Mouse (Mus musculus) hindbrain, embryonic 12.5 days (tissue): ENCODE data around the gene Gm20388. TPM values are rescaled to one million over a fixed set of nuclear protein-coding genes. Genes with fewer than 3 reads are reported as not detected.

Experiments used
- ATAC-seq: fragments of 200-750 bp; cut with Nextera tagmentation; 2 replicates; pipeline ENCODE4 v1.8.0; 2017; ENCODE audit warnings: moderate TSS enrichment; ENCODE audit not compliant: low FRiP score
- H3K27ac ChIP-seq: fragments of 300-500 bp; sonication (generic); 2 replicates; pipeline ENCODE4 v1.5.1; 2016; ENCODE audit warnings: mild to moderate bottlenecking
- H3K27me3 ChIP-seq: fragments of 300-500 bp; sonication (generic); 2 replicates; pipeline ENCODE4 v1.6.1; 2016; ENCODE audit warnings: mild to moderate bottlenecking
- H3K36me3 ChIP-seq: fragments of 300-500 bp; sonication (generic); 2 replicates; pipeline ENCODE4 v1.6.1; 2016; ENCODE audit warnings: mild to moderate bottlenecking
- H3K4me1 ChIP-seq: fragments of 300-500 bp; sonication (generic); 2 replicates; pipeline ENCODE4 v1.6.1; 2016
- H3K4me2 ChIP-seq: fragments of 300-500 bp; sonication (generic); replicated peaks from 2 replicates; pipeline ENCODE4 v1.6.1; 2016; ENCODE audit warnings: mild to moderate bottlenecking
- H3K4me3 ChIP-seq: fragments of 300-500 bp; sonication (generic); 2 replicates; pipeline ENCODE4 v1.5.1; 2016; ENCODE audit warnings: mild to moderate bottlenecking
- H3K9ac ChIP-seq: fragments of 300-500 bp; sonication (generic); 2 replicates; pipeline ENCODE4 v1.6.1; 2016; ENCODE audit warnings: mild to moderate bottlenecking, moderate library complexity
- H3K9me3 ChIP-seq: fragments of 300-500 bp; sonication (generic); replicated peaks from 2 replicates; pipeline ENCODE4 v1.6.1; 2016; ENCODE audit warnings: mild to moderate bottlenecking
- WGBS: fragments of 180-500 bp; shearing (Covaris S2); methylation state at CpG from one replicate; pipeline ENCODE4 v1.1.7; 2016; 5-methylcytosine and 5-hydroxymethylcytosine counted together
- polyA plus RNA-seq: library from polyadenylated mRNA; unstranded; fragments of >200 nt; fragmentation: Nextera tagmentation; extraction: Ambion mirVana; gene quantifications from 2 replicates; pipeline ENCODE4 v1.2.1, GENCODE M21; 2016

Gm20388 gene
- polyA plus RNA-seq, 1 experiment from 2014 or later: not detected

DNA sequence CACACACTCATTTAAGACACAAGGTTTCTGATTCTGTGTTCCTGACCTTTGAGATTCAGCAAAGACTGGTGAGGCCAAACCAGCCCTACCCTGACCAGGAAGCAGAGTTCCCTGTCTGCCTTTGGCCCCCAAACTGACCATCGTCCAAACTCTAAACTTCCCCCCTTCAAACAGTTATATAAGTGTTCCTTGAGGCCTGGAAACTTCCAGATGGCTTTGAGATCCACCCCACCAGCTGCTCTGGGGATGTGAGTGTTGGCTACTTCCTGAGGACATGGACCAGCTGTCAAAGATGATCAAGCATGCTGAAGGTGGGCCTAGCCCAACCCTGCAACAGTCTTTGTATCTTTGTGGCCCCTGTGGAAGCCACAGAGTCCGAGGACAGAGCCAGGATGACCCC is 146.4 kb downstream of the Gm20388 start:
- no peak overlapping the region for H3K27ac ChIP-seq
- H3K36me3 ChIP-seq: no peaks in the 10 kb centered on the region
- WGBS: 65% methylated on average over 2 of the region's 2 CpGs
- H3K9me3 ChIP-seq: no peaks in the 10 kb centered on the region
- no peak overlapping the region for H3K9ac ChIP-seq
- H3K27me3 ChIP-seq: no peaks in the 10 kb centered on the region
- no peak overlapping the region for H3K4me3 ChIP-seq
- H3K4me2 ChIP-seq: no peak overlapping the region
- no peaks in the 10 kb centered on the region for H3K4me1 ChIP-seq
- no peak for ATAC-seq

DNA sequence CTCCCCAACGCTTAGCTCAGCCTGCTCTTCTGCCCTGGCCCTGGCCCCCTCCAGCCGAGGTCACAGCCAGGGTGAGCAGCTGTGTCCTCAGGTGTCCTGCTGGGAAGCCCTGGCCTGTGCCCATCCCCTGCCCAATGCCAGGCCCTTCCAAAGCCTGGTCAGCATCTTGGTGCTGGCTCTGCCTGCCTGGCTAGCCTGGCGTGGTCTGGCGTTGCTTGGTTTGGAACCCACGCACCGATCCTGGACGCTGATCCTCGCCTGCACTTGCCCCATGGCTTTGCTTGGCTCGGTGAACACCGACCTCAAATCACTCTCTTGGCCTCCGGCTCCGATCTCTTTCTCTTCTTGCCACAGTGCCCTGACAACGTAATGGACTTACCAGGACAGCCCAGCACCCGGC is 152.1 kb downstream of the Gm20388 start:
- Histone ChIP-seq H3K4me2 (no peak overlapping the region), H3K9me3 (0 out of 2 replicates have a peak, but pooled peaks cover 4% of the 10 kb centered on the region), H3K27ac (no peak overlapping the region), H3K27me3 (no peaks in the 10 kb centered on the region), H3K4me1 (no peaks in the 10 kb centered on the region), H3K9ac (no peak overlapping the region), H3K36me3 (no peaks in the 10 kb centered on the region), H3K4me3 (no peak overlapping the region)
- WGBS: 89% methylated on average over 14 of the region's 14 CpGs
- ATAC-seq: no peak

DNA sequence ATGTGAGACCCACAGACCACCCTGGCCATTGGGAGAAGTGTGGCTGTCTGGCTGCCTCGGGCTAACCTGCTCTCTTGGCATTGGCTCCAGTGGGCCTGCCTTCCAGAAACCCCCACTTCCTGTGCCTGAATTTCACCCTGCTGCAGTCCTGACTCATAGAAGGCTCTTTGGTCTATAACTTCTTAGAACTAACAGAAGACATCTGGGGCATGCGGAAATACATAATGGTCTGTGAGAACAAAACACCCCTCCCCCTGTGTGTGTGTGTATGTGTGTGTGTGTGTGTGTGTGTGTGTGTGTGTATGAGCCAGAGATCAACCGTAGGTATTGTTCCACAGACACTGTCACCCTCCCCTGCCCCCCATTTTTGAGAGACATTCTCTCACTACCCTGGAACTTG is 152.7 kb downstream of the Gm20388 start:
- Histone ChIP-seq H3K9me3 (0 out of 2 replicates have a peak, but pooled peaks cover 4% of the 10 kb centered on the region), H3K4me2 (no peak overlapping the region), H3K27me3 (no peaks in the 10 kb centered on the region), H3K36me3 (no peaks in the 10 kb centered on the region), H3K9ac (no peak overlapping the region), H3K4me1 (no peaks in the 10 kb centered on the region), H3K27ac (no peak overlapping the region), H3K4me3 (no peak overlapping the region)
- no peak for ATAC-seq
- 85% methylated on average over 3 of the region's 3 CpGs for WGBS

DNA sequence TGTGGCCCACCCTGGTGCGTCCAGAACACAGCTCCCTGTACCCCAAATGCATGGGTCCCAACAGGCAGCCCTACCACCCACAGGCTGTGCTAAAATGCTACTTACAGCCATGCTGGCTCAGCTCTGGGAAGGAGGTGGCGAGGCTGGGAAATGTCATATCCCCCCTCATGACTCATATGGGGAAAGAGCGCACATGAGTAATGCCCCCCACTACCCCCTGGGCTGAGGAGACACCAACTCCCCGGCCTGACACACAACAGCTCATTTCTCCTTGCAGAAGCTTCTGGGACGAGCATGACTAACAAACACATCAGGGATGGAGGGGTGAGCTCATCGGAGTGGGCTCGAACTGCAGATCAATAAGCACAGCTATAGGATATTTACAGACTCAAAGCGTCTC is 155.0 kb downstream of the Gm20388 start:
- H3K4me1 ChIP-seq: no peaks in the 10 kb centered on the region
- 91% methylated on average over 8 of the region's 8 CpGs for WGBS
- H3K4me3 ChIP-seq: no peak overlapping the region
- no peaks in the 10 kb centered on the region for H3K36me3 ChIP-seq
- no peak overlapping the region for H3K9ac ChIP-seq
- no peak for ATAC-seq
- H3K9me3 ChIP-seq: 0 out of 2 replicates have a peak, but pooled peaks cover 4% of the 10 kb centered on the region
- H3K27ac ChIP-seq: no peak overlapping the region
- no peaks in the 10 kb centered on the region for H3K27me3 ChIP-seq
- no peak overlapping the region for H3K4me2 ChIP-seq

DNA sequence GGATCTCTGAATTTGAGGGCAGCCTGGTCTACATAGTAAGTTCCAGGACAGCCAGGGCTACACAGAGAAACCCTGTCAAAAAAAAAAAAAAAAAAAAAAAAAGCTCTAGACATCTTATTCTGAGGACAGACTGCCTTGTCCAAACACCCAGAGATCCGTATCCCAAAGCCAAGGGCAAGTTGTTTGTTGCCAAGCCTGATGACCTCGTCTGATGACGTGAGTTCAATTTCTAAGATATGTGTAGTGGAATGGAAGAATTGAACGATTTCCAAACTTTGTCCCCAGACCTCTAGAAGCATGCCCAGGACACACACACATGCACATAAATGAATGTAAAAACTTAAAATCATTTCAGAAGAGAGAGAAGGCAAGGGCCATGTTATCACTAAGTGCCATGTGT is 155.6 kb downstream of the Gm20388 start:
- Histone ChIP-seq H3K27ac (no peak overlapping the region), H3K4me1 (no peaks in the 10 kb centered on the region), H3K9ac (no peak overlapping the region), H3K9me3 (0 out of 2 replicates have a peak, but pooled peaks cover 4% of the 10 kb centered on the region), H3K4me2 (no peak overlapping the region), H3K4me3 (no peak overlapping the region), H3K27me3 (no peaks in the 10 kb centered on the region), H3K36me3 (no peaks in the 10 kb centered on the region)
- no peak for ATAC-seq
- 84% methylated on average over 4 of the region's 4 CpGs for WGBS

DNA sequence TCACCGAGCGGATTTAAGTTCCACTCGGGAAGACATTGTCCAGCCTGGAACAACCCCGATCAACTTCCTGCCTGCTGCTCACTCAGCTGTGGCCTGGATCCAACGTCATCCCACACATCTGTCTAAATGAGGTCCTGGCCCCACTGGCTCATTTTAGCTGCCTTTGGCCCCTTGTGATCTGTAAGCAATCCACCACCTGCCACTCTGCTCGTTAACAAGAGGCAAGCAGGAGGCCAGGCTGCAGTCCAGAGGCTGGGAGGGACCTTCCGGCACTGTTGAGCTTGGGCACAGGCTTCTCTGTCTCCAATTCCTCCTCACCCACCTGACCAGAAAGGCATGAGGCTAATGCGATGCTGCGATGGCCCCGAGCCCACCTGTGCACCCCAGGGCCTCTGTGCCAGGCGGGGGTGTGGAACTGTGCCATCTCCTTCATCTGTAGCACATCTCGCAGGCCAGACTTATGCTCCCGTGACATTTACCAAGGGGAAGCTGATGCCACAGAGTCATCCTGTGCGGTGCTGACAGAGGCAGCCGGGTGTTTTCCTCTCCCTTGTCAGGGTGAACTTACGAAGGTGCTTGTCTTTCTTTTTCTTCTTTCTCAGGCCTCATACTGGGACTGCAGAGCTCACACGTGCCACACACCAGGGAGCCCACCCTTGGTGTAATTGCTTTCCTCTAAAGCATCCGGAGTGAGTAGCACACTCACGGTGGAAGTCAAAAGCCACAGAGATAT is 157.5 kb downstream of the Gm20388 start:
- Histone ChIP-seq H3K36me3 (no peaks in the 10 kb centered on the region), H3K27me3 (no peaks in the 10 kb centered on the region), H3K9ac (no peak overlapping the region), H3K4me2 (no peak overlapping the region), H3K4me1 (no peaks in the 10 kb centered on the region), H3K27ac (no peak overlapping the region; the same call in 1 of the 2 replicates), H3K4me3 (no peak overlapping the region), H3K9me3 (0 out of 2 replicates have a peak, but pooled peaks cover 4% of the 10 kb centered on the region)
- 61% methylated on average over 19 of the region's 19 CpGs for WGBS
- no peak for ATAC-seq

DNA sequence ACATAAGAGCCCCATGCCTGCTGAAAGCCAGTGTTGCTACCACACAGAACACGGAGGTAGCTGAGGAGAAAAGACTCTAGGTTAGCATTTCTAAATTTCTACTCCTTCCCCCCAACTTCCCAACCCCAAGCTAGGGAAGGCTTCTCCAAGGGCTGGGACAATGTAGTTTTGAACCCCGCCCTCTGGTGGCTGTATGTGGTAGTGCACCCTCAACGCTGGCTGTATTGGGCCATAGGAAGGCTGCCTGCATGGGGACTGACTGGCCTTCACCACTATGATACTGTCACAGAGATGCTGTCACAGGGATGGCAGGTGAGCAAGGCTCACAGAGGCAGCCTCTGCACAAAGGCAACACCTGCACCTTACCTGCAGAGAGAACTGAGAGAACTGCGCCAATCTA is 161.0 kb downstream of the Gm20388 start:
- Histone ChIP-seq H3K27me3 (no peaks in the 10 kb centered on the region), H3K4me3 (no peak overlapping the region), H3K36me3 (no peaks in the 10 kb centered on the region), H3K4me2 (no peak overlapping the region), H3K9ac (no peak overlapping the region), H3K27ac (no peak overlapping the region), H3K9me3 (0 out of 2 replicates have a peak, but pooled peaks cover 4% of the 10 kb centered on the region), H3K4me1 (peaks cover 5% of the 10 kb centered on the region; the same call in 1 of the 2 replicates)
- WGBS: 28% methylated on average over 4 of the region's 4 CpGs
- peak; percentile 60; the same call in 1 of the 2 replicates for ATAC-seq

DNA sequence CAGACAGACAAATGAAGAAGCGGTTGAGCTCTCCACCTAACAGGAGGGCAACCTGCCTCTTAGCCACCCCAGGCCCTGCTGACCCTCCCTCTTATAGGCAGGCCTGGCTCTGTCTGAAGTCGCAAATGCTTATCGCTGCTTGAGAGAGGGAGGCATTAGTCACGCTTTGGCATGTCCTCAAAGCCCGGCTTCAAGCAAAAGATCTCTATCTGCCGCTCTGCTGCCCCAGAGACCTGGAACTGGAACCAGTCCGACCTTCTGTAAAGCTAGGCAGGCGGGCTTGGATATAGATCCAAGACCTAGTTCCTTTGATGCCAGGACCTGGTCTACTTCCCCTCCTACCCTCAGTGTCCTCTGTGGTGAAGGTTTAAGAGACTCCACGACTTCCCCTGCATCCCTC is 161.6 kb downstream of the Gm20388 start:
- Histone ChIP-seq H3K4me3 (no peak overlapping the region), H3K27me3 (no peaks in the 10 kb centered on the region), H3K9ac (no peak overlapping the region), H3K27ac (no peak overlapping the region), H3K9me3 (0 out of 2 replicates have a peak, but pooled peaks cover 2% of the 10 kb centered on the region), H3K4me1 (peaks cover 5% of the 10 kb centered on the region; the same call in 1 of the 2 replicates), H3K4me2 (no peak overlapping the region), H3K36me3 (no peaks in the 10 kb centered on the region)
- 52% methylated on average over 9 of the region's 9 CpGs for WGBS
- ATAC-seq: no peak

DNA sequence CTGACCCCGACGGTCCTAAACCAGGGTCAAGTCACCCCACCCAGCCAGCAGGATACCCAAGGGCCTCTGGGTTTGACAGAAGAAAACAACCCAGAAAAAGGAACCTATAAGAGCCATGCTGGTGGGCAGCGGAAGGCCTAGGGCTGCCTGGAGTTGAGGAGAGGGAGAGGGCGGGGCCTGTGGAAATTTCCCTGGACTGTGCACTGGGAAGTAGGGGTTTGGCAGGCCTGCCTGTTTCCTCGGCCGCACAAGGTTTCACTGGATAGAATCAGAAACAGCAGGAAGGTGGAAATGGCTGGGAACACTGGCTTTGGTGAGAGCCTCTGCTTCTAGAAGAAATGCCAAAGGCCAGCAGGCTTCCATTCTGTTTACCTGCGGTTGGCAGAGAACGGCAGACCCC is 162.2 kb downstream of the Gm20388 start:
- WGBS: 80% methylated on average over 8 of the region's 8 CpGs

DNA sequence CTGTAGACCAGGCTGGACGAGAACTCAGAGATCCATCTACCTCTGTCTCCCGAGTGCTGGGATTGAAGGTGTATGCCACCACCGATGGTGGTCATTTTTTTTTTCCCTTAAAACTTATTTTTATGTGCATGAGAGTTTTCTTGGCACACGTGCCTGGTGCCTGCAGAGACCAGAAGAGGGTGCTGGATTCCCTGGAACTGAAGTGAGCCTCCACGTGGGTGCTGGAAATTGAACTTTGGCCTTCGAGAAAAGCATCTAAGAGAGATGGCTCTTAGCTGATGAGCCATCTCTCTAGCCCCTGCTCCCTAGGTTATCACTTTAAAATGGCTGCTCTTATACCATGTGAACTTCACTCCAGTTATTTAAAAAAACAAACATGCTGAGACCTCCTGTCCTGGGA is 163.9 kb downstream of the Gm20388 start:
- 70% methylated on average over 6 of the region's 6 CpGs for WGBS
- Histone ChIP-seq H3K9me3 (no peaks in the 10 kb centered on the region), H3K9ac (no peak overlapping the region), H3K27ac (no peak overlapping the region), H3K36me3 (no peaks in the 10 kb centered on the region), H3K4me1 (peaks cover 5% of the 10 kb centered on the region; the same call in 1 of the 2 replicates), H3K4me2 (no peak overlapping the region), H3K4me3 (no peak overlapping the region), H3K27me3 (no peaks in the 10 kb centered on the region)
- ATAC-seq: no peak

More for the DNA sequence above, 162.2 kb downstream of the Gm20388 start:
- H3K27me3 ChIP-seq: no peaks in the 10 kb centered on the region
- H3K9me3 ChIP-seq: no peaks in the 10 kb centered on the region
- H3K4me3 ChIP-seq: no peak overlapping the region
- no peaks in the 10 kb centered on the region for H3K36me3 ChIP-seq
- ATAC-seq: no peak
- H3K4me1 ChIP-seq: peaks cover 5% of the 10 kb centered on the region; the same call in 1 of the 2 replicates
- no peak overlapping the region for H3K4me2 ChIP-seq
- H3K9ac ChIP-seq: no peak overlapping the region
- no peak overlapping the region for H3K27ac ChIP-seq

DNA sequence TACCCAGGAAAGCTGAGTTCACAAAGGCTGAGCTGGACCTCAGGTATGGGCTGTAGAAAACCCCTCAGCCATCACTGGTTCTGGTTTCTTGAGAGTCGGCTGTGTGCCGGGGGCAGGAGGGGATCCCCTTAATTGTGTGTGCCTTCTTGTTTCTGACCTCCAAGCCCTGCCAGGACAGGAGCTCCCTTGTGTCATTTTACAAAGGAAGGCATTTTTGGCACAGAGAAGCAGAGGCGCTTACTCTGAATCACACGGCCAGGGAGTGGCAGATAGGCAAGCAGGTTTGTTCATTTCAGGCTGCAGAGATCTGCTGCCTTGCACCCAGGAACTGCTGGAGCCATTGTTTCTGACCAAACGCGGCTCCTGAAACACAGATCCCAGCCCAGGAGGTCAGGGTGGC is 164.7 kb downstream of the Gm20388 start:
- H3K9me3 ChIP-seq: no peaks in the 10 kb centered on the region
- H3K4me3 ChIP-seq: no peak overlapping the region
- no peak for ATAC-seq
- no peak overlapping the region for H3K9ac ChIP-seq
- no peaks in the 10 kb centered on the region for H3K27me3 ChIP-seq
- H3K4me1 ChIP-seq: peaks cover 5% of the 10 kb centered on the region; the same call in 1 of the 2 replicates
- H3K36me3 ChIP-seq: peaks cover 5% of the 10 kb centered on the region
- WGBS: 49% methylated on average over 6 of the region's 6 CpGs
- H3K4me2 ChIP-seq: 0 out of 2 replicates have a peak overlapping the region, but pooled peaks have one; percentile 4
- H3K27ac ChIP-seq: no peak overlapping the region

DNA sequence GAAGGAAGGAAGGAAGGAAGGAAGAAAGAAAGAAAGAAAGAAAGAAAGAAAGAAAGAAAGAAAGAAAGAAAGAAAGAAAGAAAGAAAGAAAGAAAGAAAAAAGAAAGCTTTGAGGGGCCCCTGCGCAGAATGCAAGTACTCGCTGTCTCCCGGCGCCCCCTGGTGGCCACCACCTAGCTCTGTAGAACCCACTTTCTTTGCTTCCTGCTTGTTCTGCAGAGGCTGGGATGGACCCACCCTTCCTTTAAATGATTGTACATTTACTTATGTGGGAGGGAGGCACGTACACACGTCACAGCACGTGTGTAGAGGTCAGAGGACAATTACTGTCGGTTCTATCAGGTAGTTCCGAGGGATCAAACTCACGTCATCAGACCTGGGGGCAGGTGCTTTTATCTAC is 167.4 kb downstream of the Gm20388 start:
- 19% methylated on average over 10 of the region's 10 CpGs for WGBS
- Histone ChIP-seq H3K9ac (no peak overlapping the region), H3K4me2 (no peak overlapping the region), H3K4me1 (peaks cover 5% of the 10 kb centered on the region; the same call in 1 of the 2 replicates), H3K4me3 (no peak overlapping the region), H3K27ac (no peak overlapping the region), H3K9me3 (no peaks in the 10 kb centered on the region), H3K36me3 (peaks cover 32% of the 10 kb centered on the region), H3K27me3 (no peaks in the 10 kb centered on the region)
- no peak for ATAC-seq

DNA sequence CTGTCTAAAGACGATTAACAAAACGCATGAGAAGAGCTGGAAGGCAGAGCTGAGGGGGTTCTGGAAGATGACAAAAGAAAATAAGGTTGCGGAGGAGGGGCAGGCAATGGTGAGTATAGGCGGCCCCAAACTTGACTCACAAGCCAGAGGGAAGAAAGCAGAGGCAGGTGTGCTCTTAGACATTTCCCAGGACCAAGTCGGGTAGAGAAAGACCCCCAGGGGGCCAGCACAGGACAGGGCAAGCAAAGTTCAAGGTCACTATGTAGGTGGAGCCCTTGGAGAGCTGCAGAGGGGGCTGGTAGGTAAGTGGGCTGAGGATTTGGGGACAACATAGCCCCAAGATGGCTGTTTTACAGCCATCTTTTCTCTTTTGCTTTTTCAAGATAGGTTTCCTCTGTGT is 168.7 kb downstream of the Gm20388 start:
- WGBS: 70% methylated on average over 5 of the region's 5 CpGs
- H3K27me3 ChIP-seq: no peaks in the 10 kb centered on the region
- ATAC-seq: no peak
- no peak overlapping the region for H3K9ac ChIP-seq
- H3K4me1 ChIP-seq: peaks cover 5% of the 10 kb centered on the region; the same call in 1 of the 2 replicates
- peaks cover 38% of the 10 kb centered on the region for H3K36me3 ChIP-seq
- H3K27ac ChIP-seq: no peak overlapping the region
- no peak overlapping the region for H3K4me2 ChIP-seq
- H3K9me3 ChIP-seq: no peaks in the 10 kb centered on the region
- H3K4me3 ChIP-seq: no peak overlapping the region
